Mouse (Mus musculus): Measurements from ENCODE around the gene Nin. TPM values are rescaled to one million over a fixed set of nuclear protein-coding genes. Genes with fewer than 3 reads are reported as not detected.

Nin gene
- polyA plus RNA-seq, 1 experiment from 2014 or later: 14.8 TPM

Other genes starting within 250 kb of the Nin start
- gene Atl1, start 221.1 kb downstream of the Nin start, polyA plus RNA-seq (2014; fragmentation: Nextera tagmentation; extraction: Ambion mirVana): 106 and 136 TPM in 2 replicates
- gene Map4k5, start 220.5 kb downstream of the Nin start, polyA plus RNA-seq (2014; fragmentation: Nextera tagmentation; extraction: Ambion mirVana): 30.5 and 34.0 TPM in 2 replicates
- gene Sav1, start 126.7 kb downstream of the Nin start, polyA plus RNA-seq (2014; fragmentation: Nextera tagmentation; extraction: Ambion mirVana): 1.0 and 1.8 TPM in 2 replicates
- not detected in 2 replicates for gene Abhd12b, start 40.4 kb upstream of the Nin start, polyA plus RNA-seq (2014; fragmentation: Nextera tagmentation; extraction: Ambion mirVana)
- gene Pygl, start 117.8 kb upstream of the Nin start, polyA plus RNA-seq (2014; fragmentation: Nextera tagmentation; extraction: Ambion mirVana): 4.9 and 6.1 TPM in 2 replicates
- 30.8 and 42.9 TPM in 2 replicates for gene Trim9, start 233.9 kb upstream of the Nin start, polyA plus RNA-seq (2014; fragmentation: Nextera tagmentation; extraction: Ambion mirVana)

Measured in forebrain, embryonic 14.5 days (tissue).